Mouse (Mus musculus): ENCODE results near the gene Fpgs. TPM values are rescaled to one million over a fixed set of nuclear protein-coding genes. Genes with fewer than 3 reads are reported as not detected.

Fpgs gene
- total and polyA plus RNA-seq, 3 experiments = 40.0 to 73.9 TPM; not detected in 1

GRCm38 (mm10) chr2:32680051-32680451 lies 23.9 kb downstream of the Fpgs start:
- Histone ChIP-seq H3K9ac (ENCODE audit: control insufficient read depth, low read depth, low read length, poor library complexity, severe bottlenecking) (no peak overlapping the region), H3K4me1 (ENCODE audit: control insufficient read depth in 1 of 2, insufficient read depth in 2 of 2, low read length in 2 of 2) (no peaks in the 10 kb centered on the region), H3K27ac (ENCODE audit: control insufficient read depth, low read depth, low read length) (no peak overlapping the region), H3K79me2 (ENCODE audit: control insufficient read depth, insufficient read depth, low read length, poor library complexity) (no peaks in the 10 kb centered on the region), H3K9me3 (replicated peaks; ENCODE audit: insufficient read depth, low read length) (no peaks in the 10 kb centered on the region), H3K36me3 (ENCODE audit: control insufficient read depth in 1 of 2, insufficient read depth in 2 of 2, low read length in 2 of 2) (peaks cover 0 to 5% of the 10 kb centered on the region in 2 experiments; a peak in 2 of 4 replicates), H3K4me3 (ENCODE audit: control insufficient read depth in 1 of 2, insufficient read depth in 1 of 2, low read depth in 2 of 2, low read length in 2 of 2) (no peak overlapping the region), H3K27me3 (ENCODE audit: control insufficient read depth in 1 of 2, insufficient read depth in 2 of 2, low read length in 2 of 2) (no peaks in the 10 kb centered on the region)
- TF ChIP-seq USF1 (IDR thresholded peaks at IDR 0.05; ENCODE audit: low read depth, low read length) (no peak), SIN3A (IDR thresholded peaks at IDR 0.05; ENCODE audit: low read length) (no peak), GABPA (IDR thresholded peaks at IDR 0.05; ENCODE audit: low read depth, low read length) (no peak), MAFK (IDR thresholded peaks at IDR 0.05; ENCODE audit: borderline replicate concordance, low read depth, low read length) (no peak), NELFE (IDR thresholded peaks at IDR 0.05; ENCODE audit: low read depth, low read length) (no peak), ETS1 (IDR thresholded peaks at IDR 0.05; ENCODE audit: low read depth, low read length) (no peak), TCF12 (IDR thresholded peaks at IDR 0.05; ENCODE audit: low read depth, low read length) (no peak), CHD2 (IDR thresholded peaks at IDR 0.05; ENCODE audit: low read length) (no peak), POLR2AphosphoS2 (IDR thresholded peaks at IDR 0.05; ENCODE audit: low read length) (no peak), POLR2AphosphoS5 (IDR thresholded peaks at IDR 0.05; ENCODE audit: borderline replicate concordance, low read depth, low read length) (no peak), ZNF384 (IDR thresholded peaks at IDR 0.05; ENCODE audit: low read depth, low read length) (no peak), POLR2A (IDR thresholded peaks at IDR 0.05; ENCODE audit: control insufficient read depth in 1 of 2, insufficient read depth in 1 of 2, low read depth in 1 of 2, low read length in 2 of 2, poor library complexity in 1 of 2) (no peak), MXI1 (IDR thresholded peaks at IDR 0.05; ENCODE audit: low read depth, low read length) (no peak), RAD21 (IDR thresholded peaks at IDR 0.05; ENCODE audit: low read depth, low read length) (no peak), MEF2A (IDR thresholded peaks at IDR 0.05; ENCODE audit: extremely low read depth, insufficient replicate concordance, low read depth, low read length, poor library complexity, severe bottlenecking) (no peak)
- DNase-seq (ENCODE audit: low read depth, low spot score) = no peak

GRCm38 (mm10) chr2:32677683-32678082 lies 26.3 kb downstream of the Fpgs start:
- H3K36me3 ChIP-seq (ENCODE audit: control insufficient read depth in 1 of 2, insufficient read depth in 2 of 2, low read length in 2 of 2) = no peaks in the 10 kb centered on the region
- H3K9me3 ChIP-seq (replicated peaks; ENCODE audit: insufficient read depth, low read length) = no peaks in the 10 kb centered on the region

More at GRCm38 (mm10) chr2:32677683-32678082, 26.3 kb downstream of the Fpgs start:
- Histone ChIP-seq H3K79me2 (ENCODE audit: control insufficient read depth, insufficient read depth, low read length, poor library complexity) (no peaks in the 10 kb centered on the region), H3K27ac (ENCODE audit: control insufficient read depth, low read depth, low read length) (no peak overlapping the region), H3K9ac (ENCODE audit: control insufficient read depth, low read depth, low read length, poor library complexity, severe bottlenecking) (no peak overlapping the region), H3K27me3 (ENCODE audit: control insufficient read depth in 1 of 2, insufficient read depth in 2 of 2, low read length in 2 of 2) (no peaks in the 10 kb centered on the region), H3K4me3 (ENCODE audit: control insufficient read depth in 1 of 2, insufficient read depth in 1 of 2, low read depth in 2 of 2, low read length in 2 of 2) (no peak overlapping the region), H3K4me1 (ENCODE audit: control insufficient read depth in 1 of 2, insufficient read depth in 2 of 2, low read length in 2 of 2) (no peaks in the 10 kb centered on the region)
- no peak for DNase-seq (ENCODE audit: low read depth, low spot score)
- TF ChIP-seq ELF1 (IDR thresholded peaks at IDR 0.05; ENCODE audit: low read depth, low read length) = no peak
- no peak for TF ChIP-seq POLR2AphosphoS5 (IDR thresholded peaks at IDR 0.05; ENCODE audit: borderline replicate concordance, low read depth, low read length)
- TF ChIP-seq USF2 (IDR thresholded peaks at IDR 0.05; ENCODE audit: borderline replicate concordance in 1 of 2, insufficient read depth in 1 of 2, low read depth in 1 of 2, low read length in 2 of 2) = no peak

All from MEL (cell line).